Mouse (Mus musculus) urinary bladder, postnatal 14 days (tissue): Measurements from ENCODE around the gene Hmx2.

ENCODE experiments used
- DNase-seq: peaks from one replicate; pipeline ENCODE4 v3.0.0; 2021; ENCODE audit warnings: low spot score

Hmx2 gene

DNA sequence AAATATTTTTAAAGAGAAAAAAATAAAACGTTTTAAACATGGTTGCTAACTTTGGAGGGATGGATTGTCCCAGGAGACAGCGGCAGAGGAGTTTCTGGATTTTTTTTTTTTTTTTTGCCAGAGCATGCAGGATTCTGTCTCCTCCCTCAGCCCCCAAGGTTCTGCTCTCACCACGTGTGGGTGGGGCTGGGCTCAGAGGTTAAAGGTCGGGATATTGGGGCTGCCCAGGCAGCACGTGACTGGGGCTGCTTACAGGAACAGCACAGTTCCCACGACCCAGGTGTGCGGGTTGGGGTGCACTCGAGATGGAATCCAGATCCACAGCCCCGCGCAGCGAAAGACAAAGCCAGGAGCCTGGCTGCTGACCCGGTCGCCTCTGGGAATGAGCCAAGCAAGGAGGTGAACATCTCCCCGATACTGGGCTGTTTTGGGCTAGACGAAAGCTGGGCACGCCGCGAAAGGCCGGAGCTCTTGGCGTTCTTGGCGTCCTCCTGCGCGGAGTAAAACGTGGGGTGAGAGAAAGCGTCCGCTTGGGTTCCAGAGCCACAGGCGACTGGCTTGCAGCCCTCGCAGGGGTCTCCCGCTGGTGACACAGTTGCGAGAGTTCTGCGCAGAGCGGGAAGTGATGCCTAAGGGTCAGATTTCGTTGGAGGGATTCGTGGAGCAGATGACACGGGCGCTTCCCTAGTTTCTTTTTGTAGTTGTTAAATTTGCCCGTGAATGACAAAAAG, 8.1 kb downstream of the Hmx2 start:
- no peak for DNase-seq

DNA sequence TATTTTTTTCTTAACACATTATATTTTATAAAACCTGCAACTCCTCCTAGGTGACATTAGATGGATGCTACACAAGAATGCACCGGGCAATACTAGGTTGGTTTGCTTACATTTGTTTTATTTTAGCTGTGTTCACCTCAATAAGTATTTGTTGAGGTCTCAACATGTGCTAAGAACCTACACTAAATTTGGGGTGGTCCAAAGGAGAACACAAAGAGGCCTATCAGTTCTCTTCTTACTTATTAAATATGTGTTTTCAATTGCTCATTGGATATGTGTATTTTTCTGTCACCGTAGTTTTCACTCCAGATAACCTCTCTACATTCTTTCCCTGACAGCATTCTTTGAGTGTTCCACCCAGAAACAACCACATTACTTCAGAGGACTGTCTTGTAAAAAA, 9.2 kb downstream of the Hmx2 start:
- no peak for DNase-seq

- DNase-seq = peak; percentile 90
Measured at GRCm38 (mm10) chr7:131559986-131560696, 11.6 kb downstream of the Hmx2 start, which contains the start of gene Bub3. Gene Bub3, plus strand, starts transcription at chr7:131560222.

DNA sequence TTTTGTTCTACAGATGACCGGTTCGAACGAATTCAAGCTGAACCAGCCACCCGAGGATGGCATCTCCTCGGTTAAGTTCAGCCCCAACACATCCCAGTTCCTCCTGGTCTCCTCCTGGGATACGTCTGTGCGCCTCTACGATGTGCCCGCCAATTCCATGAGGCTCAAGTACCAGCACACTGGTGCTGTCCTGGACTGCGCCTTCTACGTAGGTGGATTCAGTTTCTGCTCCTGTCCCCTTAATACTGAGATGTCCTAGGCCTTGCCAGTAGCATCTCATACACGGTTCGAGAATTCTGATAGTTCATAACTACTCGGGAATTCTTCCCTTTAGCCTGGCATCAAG, 12.1 kb downstream of the Hmx2 start:
- no peak for DNase-seq

DNA sequence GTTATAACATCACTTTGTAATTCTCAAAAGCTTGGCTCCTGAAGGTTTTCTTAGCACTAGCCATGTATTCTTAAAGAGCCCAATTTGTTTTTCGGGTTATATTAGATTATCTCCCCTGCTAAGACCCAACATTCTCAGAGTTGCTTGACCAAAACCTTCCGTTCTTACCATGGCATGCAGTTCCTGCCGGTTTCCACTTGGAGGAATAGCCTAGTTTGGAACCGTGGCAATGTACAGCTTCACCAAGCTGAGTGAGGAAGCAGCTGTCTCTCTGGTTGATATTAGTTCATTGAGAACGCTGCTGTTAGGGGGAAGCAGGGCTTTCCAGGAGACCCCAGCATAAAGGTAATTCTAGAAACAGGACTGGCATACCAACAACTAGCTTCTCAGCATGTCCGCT, 26.7 kb downstream of the Hmx2 start:
- no peak for DNase-seq

DNA sequence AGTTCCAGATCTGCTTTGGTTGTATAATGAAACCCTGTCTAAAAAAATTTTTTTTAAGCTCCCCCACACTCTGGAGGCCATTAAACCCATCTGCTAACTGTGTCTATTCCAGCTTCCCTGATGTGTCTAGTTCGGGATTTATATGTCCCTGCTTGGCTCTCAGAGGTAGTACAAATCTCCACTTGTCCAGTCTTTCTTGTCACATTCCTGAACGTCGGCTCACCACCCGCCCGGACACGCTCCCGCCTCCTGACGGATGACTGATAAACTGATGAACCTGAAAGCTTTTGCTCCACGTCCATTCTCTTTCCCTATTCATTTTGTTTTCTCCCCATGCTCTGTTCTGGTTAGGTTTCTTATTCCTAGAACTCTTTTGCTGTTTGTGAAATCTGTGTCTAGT, 33.6 kb downstream of the Hmx2 start:
- DNase-seq = peak; percentile 57

GRCm38 (mm10) chr7:131585551-131585950, 37.0 kb downstream of the Hmx2 start:
- no peak for DNase-seq

DNA sequence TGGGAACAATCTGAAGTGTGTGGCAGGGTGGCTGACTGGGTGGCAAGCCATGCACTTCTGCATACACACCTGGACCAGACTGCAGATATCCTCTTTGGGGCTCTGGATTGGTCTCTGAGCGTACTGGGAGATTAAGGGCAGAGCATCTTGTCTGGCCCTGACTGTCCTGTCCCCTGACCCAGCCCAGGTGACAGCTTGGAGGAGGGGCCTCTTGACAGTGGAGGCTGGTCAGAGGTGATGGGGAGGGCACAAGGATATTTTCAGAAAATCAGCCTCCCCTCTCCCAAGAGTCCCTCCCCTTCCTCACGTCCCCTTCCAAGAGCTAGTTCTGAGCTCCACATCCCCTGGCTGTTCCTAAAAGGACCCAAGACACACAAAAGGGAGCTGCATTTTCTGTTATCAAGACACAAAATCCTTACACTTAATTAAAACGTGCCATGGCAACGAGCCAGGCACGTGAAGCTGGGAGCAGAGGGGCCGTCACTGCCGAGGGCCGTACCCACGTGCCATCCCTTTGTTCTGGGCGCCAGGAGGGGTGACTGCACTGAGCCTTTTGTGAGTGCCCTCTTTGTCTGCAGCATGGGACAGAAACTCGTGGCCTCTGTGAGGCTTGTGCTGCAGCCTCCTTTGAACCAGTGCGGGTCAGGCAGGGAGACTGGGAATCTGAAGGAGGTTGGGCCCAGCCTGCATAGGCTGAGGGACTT, 49.4 kb downstream of the Hmx2 start:
- no peak for DNase-seq

- peak; percentile 13 for DNase-seq
Measured at GRCm38 (mm10) chr7:131598483-131598824, 49.9 kb downstream of the Hmx2 start.

DNA sequence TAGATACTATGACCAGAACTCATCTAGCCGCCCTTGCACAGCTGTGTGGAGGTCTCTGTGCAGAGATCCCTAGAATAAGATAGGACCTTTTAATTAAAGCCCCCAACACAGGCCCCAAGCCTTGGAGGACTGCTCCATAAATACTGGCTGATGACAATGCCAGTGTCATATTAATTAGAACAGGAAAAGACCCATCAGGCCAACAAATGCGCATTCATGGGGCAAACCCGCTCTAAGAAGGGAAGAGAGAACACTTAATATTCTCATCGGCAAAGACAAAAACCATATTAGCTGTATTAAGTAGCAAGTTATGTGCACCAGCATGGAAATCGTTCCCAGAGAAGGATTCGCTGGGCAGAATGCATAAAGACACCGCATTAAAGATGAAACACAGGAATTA, 53.5 kb downstream of the Hmx2 start:
- DNase-seq = no peak

GRCm38 (mm10) chr7:131603186-131603585, 54.6 kb downstream of the Hmx2 start:
- no peak for DNase-seq

DNA sequence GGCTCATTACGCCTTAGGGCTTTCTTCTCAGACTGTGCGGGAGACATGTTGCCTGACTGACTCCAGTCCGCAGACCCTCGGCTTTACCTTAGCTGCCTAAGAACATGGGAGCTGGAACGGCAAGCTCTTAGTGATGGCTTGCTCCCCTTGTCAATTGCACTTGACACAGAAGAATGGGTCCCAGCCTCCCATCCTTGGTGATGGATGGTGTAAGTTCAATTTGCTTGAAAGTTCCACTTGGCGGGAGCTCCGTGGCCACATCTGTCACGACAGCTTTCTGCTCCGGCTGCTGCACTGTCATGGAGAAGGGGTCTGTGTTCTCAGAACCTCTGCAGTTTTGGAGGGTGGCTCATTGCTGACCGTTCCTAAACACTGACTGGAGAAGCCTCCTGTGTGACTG, 56.4 kb downstream of the Hmx2 start:
- DNase-seq = no peak

DNA sequence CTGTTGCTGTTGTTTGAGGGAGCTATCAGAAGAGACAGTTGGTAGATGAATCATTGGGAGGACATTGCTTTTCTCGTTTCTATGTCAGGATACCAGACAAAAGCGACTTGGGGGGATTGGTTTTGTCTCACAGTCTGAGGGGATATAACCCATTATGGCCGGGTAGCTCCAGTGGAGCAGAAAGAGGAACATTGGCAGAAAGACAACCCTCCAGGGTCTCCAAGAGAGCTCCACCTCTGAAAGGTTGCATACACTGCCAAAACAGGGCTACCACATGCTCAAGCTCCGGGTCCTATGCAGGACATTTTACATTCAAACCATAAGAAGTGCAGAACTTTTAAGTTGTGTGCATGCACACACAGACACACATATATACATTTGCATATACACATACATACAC, 56.9 kb downstream of the Hmx2 start:
- no peak for DNase-seq
